Mouse (Mus musculus) thymus, adult 18-20 months (tissue): ENCODE data around the gene Npy4r.

ENCODE experiments used
- DNase-seq, 2 experiments: peaks; one replicate each; pipeline ENCODE4 v3.0.0; 2022; ENCODE audit warnings: mixed read lengths in 2 of 2

Gene Npy4r

DNA sequence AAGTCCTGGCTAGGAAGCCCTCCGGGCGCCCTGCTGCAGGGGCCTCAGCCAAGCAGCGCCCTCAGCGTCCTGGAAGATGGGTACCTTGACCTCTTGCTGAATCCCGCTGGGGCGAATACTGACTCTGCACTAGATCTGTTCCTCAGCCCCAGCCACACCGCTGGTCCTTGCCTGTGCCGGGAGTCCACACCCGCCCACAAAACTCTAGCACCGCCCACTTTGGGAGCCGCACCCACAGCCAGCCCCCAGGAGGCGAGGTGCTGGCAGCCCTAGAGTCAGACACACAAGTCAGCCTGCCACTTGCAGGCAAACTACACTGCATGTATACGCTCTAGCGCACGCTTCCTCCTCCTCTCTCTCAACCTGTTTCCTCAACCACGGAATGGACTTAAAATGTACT lies at the start of gene Npy4r:
Gene Npy4r (minus strand): TSS at position 148 of the 400 bp plus-strand sequence.
- DNase-seq, result peak in 1 of 2 experiments; percentile 8

DNA sequence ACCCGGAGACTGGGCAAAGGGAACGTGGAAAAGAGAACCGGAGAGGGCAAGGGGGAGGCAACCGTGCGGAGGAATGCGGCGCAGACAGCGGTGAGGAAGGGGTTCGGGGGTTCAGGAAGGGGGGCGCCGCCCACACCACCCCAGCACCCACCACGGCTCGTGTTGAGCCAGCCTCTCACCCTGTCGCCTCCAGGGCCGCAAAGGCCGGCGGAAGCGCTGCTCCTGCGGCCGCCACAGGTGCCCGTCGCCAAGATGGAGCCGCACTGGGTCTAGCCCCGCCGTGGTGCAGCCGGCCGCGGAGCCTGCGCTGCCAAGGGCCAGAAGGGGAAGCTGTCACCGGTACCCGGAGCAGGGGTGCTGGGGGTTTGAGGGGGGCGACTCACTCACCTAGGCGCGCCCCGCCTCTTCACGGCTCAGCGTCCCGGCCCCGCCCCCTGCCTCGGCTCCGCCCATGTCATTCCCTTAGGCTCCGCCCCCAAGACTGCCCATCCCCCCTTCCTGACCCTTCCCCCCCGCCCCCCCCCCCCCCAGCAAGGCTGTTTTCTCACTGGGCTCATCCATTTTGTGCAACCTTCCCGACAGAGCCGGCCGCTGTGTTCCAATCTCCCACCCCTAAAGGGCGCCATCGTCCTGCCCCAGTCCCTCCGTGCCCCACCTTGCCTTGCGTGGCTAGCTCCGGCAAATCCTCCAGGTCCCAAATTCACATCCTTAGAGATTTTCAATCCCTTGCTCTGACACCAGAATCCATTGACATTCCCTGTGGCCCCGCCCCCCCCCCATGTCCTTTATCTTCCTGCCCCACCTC lies 49.1 kb upstream of the Npy4r start, which contains the start of gene Gprin2:
Gene Gprin2 (minus strand): TSS at position 423 of the 805 bp plus-strand sequence.
- DNase-seq, result no peak

DNA sequence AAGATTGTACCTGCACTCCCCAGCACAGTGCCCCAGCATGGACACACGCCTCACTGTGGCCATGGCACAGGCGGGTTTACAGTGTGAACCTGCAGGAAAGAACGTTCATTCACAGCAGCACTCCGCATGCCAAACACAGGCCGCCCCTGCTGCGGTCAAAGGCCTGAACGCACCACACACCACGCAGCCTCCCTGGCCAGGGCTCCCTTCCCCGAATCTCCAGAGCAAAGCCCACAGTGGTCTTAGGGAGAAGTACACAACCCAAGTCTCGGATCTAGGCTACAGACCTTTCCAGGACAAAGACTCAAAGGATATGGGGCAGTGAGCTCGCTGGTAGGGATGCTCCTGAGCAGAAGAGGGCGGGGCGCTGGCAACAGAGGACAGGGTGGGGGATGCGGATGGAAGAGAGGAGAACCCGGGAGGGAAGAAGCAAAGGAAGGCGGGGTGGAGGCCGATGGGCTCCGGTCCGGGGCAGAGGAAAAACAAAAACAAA lies 48.5 kb upstream of the Npy4r start:
- DNase-seq, result no peak

DNA sequence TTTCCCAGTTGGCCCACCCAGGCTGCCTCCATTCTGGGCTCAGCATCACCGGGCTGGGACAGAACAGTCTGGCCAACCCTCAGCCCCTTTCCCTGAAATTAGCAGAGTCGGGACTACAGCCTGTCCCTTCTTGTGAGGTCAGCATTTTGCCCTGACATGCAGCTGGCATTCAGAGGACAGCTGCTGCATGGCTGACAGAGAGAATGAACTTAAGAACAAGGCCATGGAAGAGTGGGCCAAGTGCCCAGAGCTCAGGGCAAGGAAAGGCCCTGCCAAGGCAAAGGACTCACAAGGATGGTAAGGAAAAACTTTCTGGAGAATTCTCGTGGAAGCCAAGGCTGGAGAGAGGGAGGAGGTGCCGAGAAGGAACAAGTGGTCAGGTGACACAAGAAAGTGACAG lies 44.4 kb upstream of the Npy4r start:
- DNase-seq, result no peak

DNA sequence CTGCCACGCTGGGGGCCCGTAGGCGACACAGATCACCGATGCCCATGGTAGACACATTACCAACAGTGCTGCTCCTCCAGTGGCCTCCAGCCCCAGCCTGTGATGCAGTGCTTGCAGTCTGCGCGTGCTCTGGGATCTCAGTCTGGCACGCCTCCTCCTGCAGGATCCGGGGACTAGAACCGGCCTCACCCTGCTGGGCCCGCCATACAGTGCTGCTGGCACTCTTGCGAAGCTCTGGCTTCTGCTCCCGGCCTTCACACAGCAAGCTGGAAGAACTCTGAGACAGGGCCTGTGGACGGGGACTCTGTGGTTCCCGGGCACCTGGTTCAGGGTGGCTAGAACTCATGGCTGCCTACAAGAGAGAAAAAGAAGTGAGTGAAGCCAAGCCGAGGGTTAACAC lies 43.2 kb upstream of the Npy4r start:
- no peak for DNase-seq

DNA sequence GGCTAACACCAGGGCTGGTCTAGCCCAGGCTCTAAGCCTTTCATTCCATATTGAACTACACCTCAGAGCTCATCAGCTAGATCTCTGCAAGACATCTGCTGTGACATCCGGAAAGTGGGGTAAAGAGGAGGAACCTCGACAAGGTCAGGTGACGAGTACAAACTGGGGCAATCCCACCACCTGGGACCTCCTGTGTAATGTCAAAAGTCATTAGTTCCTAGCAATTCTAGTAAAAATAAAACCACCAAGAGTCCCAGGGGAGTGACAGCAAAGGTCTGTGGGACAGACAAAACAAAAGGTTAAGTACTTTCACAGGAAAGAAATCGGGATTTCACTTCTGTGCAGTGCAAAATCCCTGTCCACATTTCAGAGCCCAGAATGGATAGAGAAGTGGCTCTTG lies 41.6 kb upstream of the Npy4r start:
- DNase-seq, result no peak

DNA sequence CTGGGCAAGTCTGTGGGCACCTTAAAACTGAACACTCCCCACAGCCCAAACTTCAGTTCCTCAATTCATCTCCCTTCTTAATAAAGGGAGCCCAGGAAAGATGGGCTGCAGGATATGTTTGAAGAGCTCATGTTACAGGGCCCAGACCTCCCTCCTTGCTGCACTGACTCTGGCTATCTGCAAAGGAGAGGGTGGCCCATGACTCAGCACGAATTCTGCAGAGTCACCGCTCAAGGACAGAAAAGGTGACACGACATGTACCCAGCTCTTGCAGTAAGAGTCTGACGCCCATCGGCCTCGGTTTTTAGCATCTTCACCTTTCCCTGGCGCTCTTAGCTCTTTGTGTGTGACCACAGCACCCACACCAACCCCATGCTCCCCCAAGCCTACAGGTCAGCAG lies 38.1 kb upstream of the Npy4r start:
- no peak for DNase-seq

DNA sequence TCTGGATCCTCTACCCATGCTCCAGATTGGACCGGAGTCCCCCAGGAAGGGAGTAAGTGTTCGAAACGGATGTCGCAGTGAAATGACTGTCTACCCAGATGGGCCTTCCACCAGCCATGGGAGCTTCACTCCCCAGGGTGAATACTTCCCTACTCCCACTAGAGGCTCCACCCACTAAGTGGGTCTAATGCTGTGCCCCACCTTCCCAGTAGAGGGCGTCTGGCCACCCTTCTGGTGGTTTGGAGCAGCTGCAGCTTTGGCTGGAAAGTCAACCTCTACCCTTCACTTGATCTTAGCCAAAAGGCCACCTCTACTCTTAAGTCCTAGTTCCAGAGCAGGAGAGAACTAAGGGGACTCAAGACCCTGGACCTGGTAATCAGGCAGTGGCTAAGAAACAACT lies 36.3 kb upstream of the Npy4r start:
- DNase-seq, result peak; percentile 13 to 17

DNA sequence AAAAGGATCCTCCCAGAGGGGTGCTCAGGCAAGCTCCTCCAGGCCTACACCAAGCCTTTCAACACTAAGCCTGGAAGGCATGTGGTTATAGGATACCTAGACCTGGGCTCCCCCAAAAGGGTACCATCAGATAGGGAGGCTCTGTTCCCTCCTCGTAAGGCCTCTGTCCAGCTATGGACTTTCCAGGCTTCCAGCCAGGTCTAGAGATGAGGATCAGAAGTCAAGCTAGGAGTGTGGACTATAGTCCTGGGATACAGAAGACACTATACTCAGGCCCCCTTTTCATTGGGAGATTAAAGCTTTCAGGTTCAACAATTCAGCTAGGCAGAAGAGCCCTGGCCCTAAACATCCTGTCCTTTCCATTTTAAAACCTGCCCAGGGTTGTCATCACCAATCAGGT lies 30.8 kb upstream of the Npy4r start:
- DNase-seq, result no peak

DNA sequence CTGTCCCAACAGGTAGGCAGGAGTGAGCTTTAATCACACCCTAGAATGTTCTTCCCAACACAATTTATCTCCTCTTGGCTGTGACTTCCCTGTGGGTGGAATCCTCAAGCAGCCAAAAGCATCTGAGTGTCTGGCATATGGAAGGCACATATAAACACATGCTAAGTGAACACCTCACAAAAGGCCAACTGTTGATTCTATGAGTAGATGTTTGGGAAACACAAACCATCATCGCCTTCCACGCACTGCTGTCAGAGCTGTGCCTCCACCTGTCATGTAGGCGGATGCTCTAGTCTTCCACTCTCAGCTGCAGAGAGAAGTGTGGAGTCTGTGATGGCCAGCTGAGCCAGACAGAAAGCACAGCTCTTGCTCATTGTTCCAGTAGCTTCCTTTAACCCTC lies 27.1 kb upstream of the Npy4r start:
- no peak for DNase-seq

DNA sequence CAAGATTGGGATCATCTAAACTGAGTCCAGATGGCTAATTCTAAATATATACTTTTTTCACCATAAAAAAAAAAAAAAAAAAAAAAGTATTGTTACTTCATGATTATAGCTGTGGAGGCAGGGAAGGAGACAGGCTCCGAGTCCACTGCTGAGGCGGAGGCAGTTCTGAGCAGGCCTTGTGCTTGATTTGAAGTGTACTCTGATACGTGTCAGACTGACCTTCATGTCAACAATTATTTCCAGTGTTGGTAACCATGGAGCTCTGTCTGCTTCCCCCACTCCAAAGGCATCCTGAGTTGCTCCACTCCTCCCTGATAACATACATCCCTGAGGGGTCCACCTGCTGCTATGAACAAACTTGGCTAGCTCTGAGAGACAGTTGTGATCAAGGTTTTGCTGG lies 18.8 kb upstream of the Npy4r start:
- DNase-seq, result no peak

DNA sequence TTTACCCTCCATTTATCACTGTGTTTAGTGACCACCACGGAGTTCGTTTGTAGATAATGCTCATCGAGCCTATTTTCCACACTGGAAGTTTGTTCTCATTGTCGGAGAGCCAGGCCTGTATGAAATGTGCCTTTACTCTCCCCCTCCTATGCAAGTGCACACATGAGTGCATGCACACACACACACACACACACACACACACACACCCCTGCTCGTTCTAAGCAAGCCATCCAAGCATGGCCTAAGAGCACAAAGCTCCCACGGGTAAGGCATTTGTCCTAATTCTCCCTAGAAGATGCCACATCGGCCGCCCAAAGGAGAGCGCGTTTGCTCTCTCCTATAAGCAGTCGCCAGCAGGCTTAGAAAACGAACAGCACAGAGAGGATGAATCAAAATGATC lies 3.5 kb upstream of the Npy4r start:
- DNase-seq, result no peak

DNA sequence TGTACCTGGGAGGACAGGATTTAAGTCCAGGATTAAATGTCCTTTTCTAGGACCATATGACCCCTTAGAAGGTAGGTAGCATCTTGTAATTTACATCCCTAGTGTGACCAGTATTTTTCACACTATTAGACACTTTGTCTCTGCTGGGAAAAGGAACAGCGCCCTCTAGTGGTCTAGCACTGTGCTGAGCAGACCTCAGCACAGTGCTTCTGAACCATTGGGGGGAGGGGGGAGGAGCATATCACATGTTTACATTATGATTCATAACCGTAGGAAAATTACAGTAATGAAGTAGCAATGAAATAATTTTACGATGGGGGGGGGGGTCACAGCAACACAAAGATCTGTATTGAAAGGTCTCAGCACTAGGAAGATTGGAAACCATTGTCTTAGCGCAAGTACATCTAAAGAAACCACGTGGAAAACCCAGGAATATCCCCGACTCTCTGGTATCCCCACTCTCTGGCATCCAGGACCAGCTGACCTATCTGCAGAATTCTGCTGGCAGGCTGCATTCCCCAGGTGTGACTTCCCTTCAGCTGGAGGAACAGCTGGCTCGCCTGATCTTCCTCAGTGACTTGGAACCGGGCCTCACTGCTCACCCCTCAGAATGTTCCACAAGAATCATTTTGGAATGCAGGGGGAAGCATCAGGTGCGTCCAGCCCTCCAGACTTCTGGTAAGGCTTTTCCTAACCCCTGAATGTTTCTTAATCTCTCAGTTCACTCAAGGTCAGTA lies 2.5 kb upstream of the Npy4r start:
- DNase-seq, result no peak

DNA sequence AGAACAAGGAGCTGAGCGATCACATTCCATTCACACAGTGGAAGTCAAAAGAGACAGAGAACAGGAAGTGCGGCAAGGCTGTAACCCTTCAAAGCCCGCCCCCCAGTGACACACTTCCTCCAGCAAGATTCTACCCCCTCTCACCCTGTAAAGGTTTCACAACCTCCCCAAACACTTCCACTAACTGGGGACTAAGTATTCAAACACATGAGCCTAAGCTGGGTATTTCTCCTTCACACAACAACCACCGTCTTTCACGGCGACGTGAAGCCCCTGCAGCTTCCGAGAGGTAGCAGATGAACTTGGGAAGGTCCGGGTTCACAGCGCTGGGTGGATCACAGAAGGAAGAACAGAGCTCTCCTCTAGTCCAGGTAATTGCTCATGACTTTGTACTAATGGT lies 9.4 kb downstream of the Npy4r start:
- DNase-seq, result no peak

DNA sequence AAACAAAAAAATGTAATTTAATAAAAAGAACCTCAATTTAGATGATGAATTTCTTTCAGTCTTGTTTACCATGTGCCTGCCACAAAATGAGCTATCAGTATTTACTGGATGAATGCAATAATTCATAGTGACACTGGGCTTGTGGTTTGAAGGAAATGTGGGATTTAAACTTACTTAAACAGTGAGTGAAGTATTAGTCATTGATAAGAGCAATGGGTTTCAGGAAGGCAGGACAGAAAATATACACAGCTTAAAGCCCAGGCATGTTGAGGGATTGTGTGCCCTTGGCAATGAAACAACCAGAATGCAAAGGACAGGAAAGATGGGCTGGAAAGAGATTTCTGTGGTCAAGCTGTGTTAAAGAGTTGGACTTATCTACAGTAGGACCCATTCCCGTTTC lies 10.0 kb downstream of the Npy4r start:
- no peak for DNase-seq

DNA sequence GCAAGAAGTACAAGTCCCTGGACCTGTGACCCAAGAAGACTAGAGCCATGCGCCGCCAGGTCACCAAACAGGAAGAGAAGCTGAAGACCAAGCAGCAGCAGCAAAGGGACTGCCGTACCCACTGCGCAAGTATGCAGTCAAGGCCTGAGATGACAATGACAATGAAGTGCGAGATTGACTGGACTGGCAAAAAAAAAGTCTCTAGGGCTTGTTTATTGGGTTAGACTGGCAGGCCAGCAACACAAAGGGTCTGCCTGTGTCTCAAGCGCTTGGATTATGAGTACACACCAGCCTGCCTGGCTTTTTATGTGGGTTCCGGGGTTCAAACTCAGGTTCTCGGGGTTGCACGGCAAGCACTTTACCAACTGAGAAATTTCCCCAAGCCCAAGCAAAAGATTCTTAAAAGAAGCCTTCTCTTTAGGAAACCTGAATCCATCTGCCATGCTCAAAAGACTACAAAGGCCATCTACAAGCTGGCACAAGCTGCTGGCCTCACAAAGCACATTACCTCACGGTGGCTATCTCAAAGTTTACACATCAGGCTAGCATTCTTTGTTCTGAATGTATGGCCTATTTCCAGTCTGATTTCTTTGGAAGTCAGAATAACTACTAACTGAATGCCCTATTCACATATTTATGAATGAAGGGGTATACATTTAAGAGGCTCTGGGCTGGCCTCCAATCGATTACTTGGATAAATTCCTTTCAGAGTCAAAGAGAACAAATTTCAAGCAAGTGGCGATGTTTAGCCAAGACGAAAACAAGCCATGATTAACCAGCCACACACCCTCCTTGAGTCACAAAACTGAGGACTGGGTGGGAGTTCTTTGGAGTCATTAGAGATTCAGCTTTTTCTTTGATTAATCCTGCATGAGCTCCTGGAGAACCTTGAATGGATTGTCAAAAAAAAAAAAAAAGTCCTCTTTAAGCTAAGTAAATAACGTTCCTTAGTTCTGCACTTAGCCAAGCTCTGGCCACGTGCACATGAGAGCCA lies 12.3 kb downstream of the Npy4r start:
- no peak for DNase-seq

DNA sequence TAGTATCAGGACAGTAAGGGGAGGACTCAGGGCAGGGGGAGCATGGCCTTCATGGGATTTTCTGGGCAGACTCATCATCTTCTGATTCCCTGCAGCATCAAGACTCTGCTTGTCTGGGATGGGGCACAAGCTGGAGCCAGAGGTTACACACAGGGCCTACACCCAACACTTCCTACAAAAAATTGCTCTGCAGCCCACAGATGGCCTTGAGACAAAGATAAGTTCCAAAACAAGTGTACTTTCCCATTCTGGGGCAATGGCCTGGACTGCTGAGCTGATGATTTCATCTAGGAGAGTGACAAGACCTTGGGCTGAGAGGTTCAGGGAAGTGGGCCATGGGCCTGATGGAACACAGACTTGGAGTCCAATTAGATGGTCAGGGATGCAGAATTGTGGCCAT lies 16.9 kb downstream of the Npy4r start:
- no peak for DNase-seq

DNA sequence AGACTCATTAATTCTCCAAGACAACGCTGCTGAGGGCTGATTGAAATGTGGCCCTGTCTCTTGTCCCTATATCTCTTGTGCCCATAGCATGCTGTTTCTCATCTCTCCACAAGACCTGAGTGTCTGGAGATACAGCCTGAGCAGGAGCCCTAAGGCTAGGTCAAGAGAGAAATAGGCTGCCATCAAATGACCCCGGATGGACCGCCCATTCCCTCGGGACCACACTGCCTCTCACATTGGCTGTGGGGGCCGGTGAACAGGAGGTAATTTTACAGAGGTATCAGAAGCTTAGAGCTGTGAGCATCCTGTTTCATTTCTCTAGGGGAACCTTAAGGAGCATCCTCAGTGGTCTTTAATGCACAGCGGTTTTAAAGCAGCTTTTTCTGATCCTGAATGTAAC lies 21.1 kb downstream of the Npy4r start:
- DNase-seq, result no peak

DNA sequence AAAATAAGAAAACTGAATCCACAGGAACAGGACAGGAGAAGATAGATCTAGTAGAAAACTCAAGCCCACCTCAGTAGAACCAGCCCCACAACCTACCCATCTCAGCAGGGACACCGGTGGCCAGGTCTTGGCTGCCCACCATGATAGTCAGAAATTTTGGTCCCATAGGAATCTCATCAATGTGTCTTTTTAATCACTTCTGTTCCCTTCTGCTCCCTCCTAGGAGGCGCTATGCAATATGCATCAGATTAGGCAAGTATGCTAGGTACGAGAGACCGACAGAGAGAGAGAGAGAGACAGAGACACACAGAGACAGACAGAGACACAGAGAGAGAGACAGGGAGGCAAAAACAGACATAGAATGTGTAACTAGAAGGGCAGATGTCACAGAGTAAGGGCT lies 30.6 kb downstream of the Npy4r start:
- no peak for DNase-seq

DNA sequence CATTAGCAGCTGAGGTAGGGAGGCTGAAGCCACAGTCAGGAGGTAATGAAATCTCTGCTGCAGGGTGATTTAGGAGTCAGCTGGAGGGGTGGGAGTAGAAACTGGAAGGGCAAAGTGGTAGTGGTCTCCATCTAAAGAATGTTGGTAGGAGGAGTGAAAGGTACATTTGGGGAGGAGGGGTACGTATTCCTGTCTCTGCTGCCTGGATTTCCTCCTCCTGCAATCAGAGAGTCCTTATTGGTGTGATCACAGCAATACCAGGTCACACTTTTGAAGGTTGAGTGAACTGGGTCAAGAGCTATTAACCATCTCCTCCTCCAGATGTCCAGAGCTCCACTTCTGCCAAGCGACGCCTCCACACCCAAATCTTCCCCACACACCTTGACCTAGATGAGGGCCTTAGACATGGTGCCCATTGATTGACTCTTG lies 31.4 kb downstream of the Npy4r start:
- no peak for DNase-seq

DNA sequence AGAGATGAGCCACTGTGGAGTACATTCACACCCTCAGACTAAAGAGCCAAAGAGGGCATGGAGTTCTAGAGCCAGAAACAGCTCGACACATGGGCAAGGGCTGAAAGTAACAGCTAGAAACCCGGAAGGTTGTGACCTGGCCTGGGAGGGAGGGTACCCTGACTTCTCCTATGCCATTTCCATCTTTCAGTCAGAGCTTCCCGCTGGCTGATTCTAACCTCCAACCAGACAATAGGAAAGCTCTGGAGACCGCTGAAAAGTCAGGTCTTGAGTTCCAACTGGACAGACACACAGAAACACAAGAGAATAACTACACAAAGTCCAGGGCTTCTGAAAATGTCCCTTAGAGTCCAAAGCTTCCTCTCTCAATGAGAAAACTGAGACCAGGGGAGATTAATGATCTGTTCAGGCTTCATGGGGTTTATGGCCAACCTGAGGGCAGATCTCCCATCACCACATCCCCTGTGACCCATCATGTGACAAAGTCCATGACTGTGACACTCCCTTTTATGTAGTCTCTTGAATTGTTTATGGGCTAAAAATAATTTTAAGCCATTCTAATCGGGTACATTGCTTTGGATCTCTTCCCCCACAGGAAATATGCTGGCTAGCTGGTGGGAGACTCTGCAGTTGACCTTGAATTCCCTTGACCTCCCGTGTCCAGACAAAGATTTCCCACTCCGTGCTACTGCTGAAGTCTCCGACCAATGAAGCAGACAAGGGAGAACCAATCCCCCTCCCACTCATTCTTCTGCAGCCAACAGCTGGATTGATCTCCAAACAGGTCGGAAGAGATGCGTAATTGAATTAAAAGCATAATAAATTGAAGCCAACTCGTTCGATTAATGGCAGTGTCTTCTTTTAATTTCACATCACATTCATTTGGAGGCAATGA lies 32.0 kb downstream of the Npy4r start:
- DNase-seq, result no peak
